Mouse (Mus musculus) kidney, postnatal 36 days (tissue): ENCODE measurements around the gene Rreb1.

Source experiments
- DNase-seq, 2 experiments: peaks; one replicate each; pipeline ENCODE4 v3.0.0; 2021 to 2022; ENCODE audit warnings: mixed read lengths in 2 of 2

Gene Rreb1

GRCm38 (mm10) chr13:37878918-37879331 is 100.7 kb downstream of the Rreb1 start:
- no peak for DNase-seq

- peak in 1 of 2 experiments; percentile 45 for DNase-seq
These were observed 101.4 kb downstream of the Rreb1 start for GRCm38 (mm10) chr13:37879556-37879955.

GRCm38 (mm10) chr13:37880035-37880434 is 101.8 kb downstream of the Rreb1 start:
- DNase-seq, result no peak

GRCm38 (mm10) chr13:37880581-37881130 is 102.5 kb downstream of the Rreb1 start:
- peak in 1 of 2 experiments; percentile 41 for DNase-seq

- peak in 1 of 2 experiments; percentile 32 for DNase-seq
These were observed 104.3 kb downstream of the Rreb1 start for GRCm38 (mm10) chr13:37882521-37882920.

DNA sequence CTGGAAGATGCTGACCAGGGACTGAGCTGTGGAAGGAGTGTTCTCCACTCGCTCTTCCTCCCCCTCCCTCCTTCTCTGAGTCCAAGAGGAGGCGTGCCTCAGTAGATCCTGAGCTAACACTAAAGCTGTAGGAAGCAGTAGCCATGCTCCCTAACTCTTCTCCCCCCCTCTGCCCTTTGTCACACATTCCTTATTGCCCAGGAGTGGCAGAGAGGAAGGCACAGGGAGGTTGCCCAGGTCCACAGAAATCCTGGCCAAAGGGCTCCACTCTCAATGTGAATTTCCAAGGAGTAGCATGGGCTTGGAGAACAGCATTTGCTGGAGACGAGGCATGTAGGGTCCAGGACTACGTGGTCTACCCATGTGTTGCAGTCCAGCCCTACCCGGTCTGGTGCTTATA is 104.8 kb downstream of the Rreb1 start:
- DNase-seq, result peak in 1 of 2 experiments; percentile 38

DNA sequence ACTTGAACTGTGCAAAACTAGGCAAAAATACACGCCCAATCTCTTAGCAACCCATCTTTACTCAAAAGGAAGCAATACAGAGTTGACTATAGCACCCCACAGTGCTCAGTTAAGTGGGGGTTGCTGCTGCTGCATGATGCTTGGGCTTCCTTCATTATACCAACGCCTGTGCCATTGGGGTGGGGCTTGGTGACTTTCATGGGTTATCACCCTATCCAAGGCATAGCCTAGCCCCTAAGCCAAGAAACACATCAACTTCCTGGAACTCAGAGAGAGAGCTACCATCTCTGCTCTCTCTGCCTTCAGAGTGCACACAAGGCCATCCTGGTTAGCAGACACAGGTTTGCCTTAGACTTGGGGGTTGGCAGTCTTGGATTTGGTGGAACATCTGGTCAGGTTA is 107.2 kb downstream of the Rreb1 start:
- no peak for DNase-seq

GRCm38 (mm10) chr13:37886024-37886423 is 107.8 kb downstream of the Rreb1 start:
- DNase-seq, result no peak

DNA sequence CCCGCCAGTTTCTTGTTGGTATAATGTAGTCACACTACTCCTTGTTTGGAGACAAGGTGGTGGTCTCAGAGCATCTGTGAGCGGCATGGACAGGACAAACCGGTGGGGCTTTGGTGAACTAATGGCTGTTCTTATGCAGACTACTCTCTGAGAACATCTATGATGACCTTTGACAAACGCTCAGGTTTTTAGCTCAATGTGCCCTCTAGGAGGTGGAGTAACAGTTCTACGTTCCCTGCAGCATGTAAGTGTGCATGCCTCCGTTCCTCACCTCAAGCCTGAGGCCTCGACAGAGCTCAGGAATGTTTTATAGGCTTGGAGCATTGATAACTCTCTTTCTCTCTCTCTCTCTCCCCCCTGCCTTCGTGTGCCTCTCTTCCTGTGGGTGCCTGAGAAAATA is 116.6 kb downstream of the Rreb1 start:
- DNase-seq, result no peak

DNA sequence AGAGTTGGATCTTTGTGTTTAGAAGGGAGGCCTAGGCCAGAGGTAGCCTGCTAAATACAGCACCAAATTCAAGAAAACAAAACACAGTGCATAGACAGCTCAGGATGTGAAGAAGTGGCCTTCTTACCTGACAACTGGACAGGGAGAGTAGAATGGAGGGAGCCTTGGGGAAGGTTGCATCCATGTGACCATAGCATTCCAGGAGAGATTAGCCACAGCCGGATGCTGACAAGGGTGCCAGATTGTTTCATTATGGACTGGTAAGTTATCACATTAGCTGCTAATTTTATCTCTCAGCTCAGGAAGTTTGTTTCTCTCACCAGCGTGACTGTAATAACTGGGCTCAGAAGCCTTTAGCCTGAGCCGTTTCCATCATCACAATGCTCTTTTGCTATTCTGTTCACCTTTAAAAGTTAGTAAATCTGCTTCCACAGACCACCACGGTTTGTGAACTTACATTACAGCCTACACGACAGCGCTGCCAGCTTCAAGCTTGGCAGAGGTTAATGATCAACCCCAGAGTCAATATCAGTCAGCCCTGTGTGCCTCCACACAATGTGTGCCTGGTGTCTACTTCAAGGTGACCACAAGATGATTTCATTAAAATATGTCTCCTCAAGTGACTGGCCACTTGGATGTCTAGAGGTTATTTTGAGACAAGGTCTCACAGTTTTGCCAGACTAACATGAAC is 117.5 kb downstream of the Rreb1 start:
- DNase-seq, result peak; percentile 59 to 74

GRCm38 (mm10) chr13:37896423-37896822 is 118.2 kb downstream of the Rreb1 start:
- DNase-seq, result no peak

DNA sequence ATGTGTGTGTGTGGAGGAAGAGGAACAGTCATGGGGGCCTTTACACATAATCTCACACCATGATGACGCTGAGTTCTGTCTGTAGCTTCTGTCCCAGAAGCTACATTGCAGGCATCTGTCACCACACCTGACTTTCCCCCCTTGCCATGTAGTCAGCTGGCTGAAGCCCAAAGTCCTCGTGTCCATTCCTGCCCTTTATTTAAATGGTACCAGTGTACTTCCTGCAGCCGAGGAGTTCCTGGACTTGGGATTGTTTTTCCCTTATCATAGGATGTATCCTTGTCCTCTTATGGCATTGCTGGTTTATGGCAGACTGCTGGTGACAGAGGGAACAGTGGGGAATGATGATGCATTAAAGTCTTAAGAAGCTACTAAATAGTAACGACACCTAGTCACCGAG is 120.6 kb downstream of the Rreb1 start:
- no peak for DNase-seq

GRCm38 (mm10) chr13:37903036-37903435 is 124.8 kb downstream of the Rreb1 start:
- peak; percentile 30 to 34 for DNase-seq

- peak; percentile 26 to 50 for DNase-seq
These were observed 125.3 kb downstream of the Rreb1 start for GRCm38 (mm10) chr13:37903476-37903875.

DNA sequence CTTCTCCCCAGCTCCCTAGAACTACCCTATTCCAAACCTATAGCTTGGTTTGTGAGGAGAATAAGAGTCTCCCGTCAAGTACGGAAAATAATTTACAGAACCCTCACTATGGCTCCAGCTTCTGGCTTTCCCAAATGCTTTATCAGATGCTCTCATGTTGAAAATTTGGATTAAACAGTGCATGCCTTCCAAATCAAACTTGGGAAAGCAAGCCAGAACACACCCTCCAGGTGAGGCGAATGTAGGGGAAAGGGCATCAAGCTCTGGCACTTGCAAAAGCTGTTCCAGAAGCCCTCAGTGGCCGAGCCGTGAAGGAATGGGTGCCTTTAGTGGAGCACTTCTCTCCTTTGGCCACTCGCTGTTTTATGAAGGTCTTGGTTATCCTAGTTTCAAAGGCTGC is 126.2 kb downstream of the Rreb1 start:
- peak in 1 of 2 experiments; percentile 22 for DNase-seq

- DNase-seq, result peak; percentile 40 to 52
These were observed 129.9 kb downstream of the Rreb1 start for GRCm38 (mm10) chr13:37908061-37908460.

DNA sequence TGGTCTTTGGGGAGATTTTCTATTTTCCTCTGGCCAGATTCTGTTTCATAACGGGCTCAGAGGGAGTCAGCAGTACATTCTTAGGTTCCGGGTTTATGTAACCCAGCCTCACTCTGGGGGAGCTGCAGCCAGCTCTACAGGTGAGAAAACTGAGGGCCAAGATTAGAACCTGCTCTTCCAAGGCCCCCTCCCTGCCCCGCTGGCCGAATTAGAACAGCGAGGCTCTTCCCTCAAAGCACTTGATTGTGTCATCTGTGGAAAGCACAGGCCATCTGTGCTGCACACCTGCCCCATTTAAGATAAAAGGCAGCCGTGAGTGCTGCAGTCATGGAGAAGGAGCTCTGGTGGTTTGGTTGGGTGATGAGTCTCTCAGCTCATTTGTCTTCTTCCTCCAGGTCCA is 130.3 kb downstream of the Rreb1 start:
- peak in 1 of 2 experiments; percentile 20 for DNase-seq

DNA sequence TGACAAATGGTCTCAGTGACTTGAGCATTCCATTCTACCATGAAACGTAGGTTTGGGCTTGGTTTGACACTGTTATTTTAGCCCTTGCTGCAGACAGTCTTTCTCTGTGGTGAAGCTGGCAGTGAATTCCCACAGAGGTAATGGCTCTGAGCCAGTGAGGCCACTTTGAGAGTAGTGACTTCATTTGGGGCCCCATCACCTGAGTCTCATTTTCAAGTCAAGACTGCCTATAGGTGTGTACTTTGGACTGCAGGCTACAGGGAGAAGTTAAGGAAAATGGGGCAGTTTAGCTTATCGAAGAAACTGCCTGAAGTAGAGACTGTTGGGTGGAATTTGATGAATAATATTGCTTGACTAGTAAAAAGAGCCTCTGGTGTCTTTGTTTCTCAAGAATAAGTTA is 131.0 kb downstream of the Rreb1 start:
- DNase-seq, result no peak

GRCm38 (mm10) chr13:37912011-37912410 is 133.8 kb downstream of the Rreb1 start:
- DNase-seq, result no peak

GRCm38 (mm10) chr13:37912591-37913467 is 134.6 kb downstream of the Rreb1 start:
- peak; percentile 49 to 54 for DNase-seq

DNA sequence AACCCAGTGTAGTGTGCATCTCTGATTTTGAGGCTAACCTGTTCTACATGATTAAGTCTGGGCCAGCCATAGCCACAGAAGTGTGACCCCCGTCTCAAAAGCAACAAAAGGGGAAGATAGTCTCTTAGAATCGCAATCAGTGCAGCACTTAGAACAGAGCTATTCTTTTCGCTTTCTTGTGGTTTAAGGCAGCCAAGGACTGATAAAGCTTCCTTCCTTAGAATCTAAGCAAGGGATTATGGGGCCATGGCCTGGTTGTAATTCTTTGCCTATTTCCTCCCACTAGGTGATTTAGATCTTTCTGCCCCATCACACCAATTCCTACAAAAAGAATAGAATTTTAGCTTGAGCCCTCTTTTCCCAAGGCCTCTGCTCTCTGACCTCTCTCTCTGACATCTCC is 135.8 kb downstream of the Rreb1 start:
- DNase-seq, result no peak

GRCm38 (mm10) chr13:37918336-37919261 is 140.4 kb downstream of the Rreb1 start:
- DNase-seq, result peak; percentile 62 to 76
